Mouse (Mus musculus): ENCODE results near the gene Serac1. TPM values are rescaled to one million over a fixed set of nuclear protein-coding genes. Genes with fewer than 3 reads are reported as not detected.

Serac1 gene
- polyA plus RNA-seq (2015; fragmentation: Nextera tagmentation; extraction: Ambion mirVana), result 5.0 TPM in 2 replicates

DNA sequence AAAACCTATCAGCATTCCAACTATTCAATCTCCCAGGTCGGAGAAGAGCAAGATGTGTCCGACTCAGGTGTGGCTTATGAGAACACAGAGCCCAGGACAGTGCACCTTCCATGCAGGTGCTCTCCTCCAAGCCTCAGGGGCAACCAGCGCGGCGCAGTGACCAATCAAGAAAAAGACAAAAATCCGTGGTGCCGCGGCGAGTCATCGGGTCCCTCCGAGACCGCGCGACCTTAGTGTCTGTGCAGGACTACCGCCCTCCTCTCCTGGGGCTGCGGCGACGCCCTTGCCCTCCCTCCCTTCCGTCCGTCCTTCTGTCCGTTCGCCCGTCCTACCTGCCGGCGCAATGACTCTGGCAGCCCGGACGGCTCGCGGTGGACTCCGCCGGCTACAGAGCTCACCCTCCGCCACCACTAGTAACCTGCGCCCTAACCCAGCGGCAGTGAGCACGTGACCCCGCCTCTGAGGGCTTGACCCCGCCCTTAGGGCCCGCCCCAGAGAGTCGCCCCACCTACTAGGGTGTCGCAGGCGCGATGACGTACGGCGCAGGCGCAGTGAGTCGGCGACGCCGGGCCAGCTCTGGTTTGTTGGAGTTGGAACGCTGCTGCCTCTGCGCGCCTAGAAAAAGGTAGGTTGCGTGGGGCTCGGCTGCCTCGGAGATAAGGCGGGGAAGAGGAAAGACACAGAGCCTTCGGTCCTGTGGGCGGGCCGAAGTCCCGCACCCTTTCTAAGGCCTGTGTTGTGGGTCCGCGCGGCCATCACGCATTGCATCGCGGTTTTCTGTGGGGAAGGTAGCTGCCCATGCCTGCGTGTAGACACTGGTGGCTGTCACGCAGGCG is at the start of gene Serac1, which contains the start of gene Gtf2h5:
Gene Serac1, minus strand, starts transcription at position 455 of the 836 bp plus-strand sequence.
Gene Gtf2h5, plus strand, starts transcription at position 500 of the 836 bp plus-strand sequence.
- Histone ChIP-seq H3K27ac (peak within 1 kb of the TSS; percentile 88), H3K4me2 (peak within 1 kb of the TSS; percentile 87), H3K4me3 (peak within 1 kb of the TSS; percentile 95), H3K36me3 (peaks cover 3% of the 10 kb centered on the region; the same call in 1 of the 2 replicates), H3K9me3 (replicated peaks) (no peaks in the 10 kb centered on the region), H3K27me3 (no peaks in the 10 kb centered on the region), H3K4me1 (replicated peaks) (peaks cover 13% of the 10 kb centered on the region), H3K9ac (peak within 1 kb of the TSS; percentile 94)
- peak; percentile 99 for ATAC-seq (replicated peaks; ENCODE audit: insufficient number of reproducible peaks, insufficient read depth, low FRiP score, low read depth)
- under 1% methylated on average over 68 of the region's 70 CpGs for WGBS

DNA sequence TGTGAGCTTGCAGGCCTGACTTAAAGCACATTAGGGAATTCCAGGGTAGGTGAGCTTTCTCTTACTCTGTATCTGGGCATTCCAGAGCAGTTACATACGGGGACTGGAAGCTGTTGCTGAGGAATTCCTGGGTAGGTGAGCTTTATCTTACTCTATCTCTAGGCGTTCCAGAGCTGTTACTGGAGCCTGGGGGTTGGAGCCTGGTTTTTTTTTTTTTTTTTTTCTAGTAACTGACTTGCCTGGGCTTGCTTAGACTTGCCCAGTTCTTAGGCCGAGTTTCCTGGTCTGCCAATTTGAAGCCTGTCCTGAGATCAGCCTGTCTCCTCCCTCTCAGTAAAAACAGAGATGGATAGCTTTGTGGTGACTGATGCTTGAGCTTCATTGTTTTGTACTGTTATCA is 48.5 kb upstream of the Serac1 start:
- Histone ChIP-seq H3K9ac (no peak overlapping the region), H3K4me1 (replicated peaks) (peaks cover 10% of the 10 kb centered on the region; the same call in 1 of the 2 replicates), H3K9me3 (replicated peaks) (no peaks in the 10 kb centered on the region), H3K4me3 (no peak overlapping the region), H3K27ac (peak overlapping the region; percentile 18; the same call in 1 of the 2 replicates), H3K36me3 (peaks cover 4% of the 10 kb centered on the region; the same call in 1 of the 2 replicates), H3K27me3 (no peaks in the 10 kb centered on the region), H3K4me2 (no peak overlapping the region)
- ATAC-seq (replicated peaks; ENCODE audit: insufficient number of reproducible peaks, insufficient read depth, low FRiP score, low read depth), result no peak
- WGBS, result 20% methylated on average over 3 of the region's 3 CpGs

DNA sequence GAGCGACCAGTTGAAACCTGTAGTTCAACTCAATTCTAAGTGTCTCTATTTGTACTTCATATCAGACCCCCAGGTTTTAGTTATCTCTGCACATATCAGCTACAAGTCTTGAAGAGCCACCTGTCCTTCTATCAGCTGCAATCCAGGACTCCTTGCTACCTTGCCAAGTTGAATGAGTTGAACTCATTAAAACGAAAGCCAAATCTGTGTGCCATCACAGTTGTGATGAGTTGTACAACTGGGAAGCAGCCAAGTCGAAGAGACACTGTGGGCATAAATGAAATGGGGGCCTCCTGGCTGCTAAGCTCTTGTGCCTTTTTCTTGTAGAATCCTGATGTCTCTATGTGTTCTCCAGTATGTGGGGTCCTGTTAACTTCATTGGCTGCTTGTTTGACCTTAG is 45.9 kb upstream of the Serac1 start:
- H3K27ac ChIP-seq, result no peak overlapping the region
- no peaks in the 10 kb centered on the region for H3K27me3 ChIP-seq
- peaks cover 15% of the 10 kb centered on the region for H3K36me3 ChIP-seq
- H3K4me1 ChIP-seq (replicated peaks), result peaks cover 7% of the 10 kb centered on the region; the same call in 1 of the 2 replicates
- 89% methylated on average over 3 of the region's 3 CpGs for WGBS
- no peak overlapping the region for H3K4me2 ChIP-seq
- no peak overlapping the region for H3K9ac ChIP-seq
- no peak for ATAC-seq (replicated peaks; ENCODE audit: insufficient number of reproducible peaks, insufficient read depth, low FRiP score, low read depth)
- no peak overlapping the region for H3K4me3 ChIP-seq
- H3K9me3 ChIP-seq (replicated peaks), result no peaks in the 10 kb centered on the region

DNA sequence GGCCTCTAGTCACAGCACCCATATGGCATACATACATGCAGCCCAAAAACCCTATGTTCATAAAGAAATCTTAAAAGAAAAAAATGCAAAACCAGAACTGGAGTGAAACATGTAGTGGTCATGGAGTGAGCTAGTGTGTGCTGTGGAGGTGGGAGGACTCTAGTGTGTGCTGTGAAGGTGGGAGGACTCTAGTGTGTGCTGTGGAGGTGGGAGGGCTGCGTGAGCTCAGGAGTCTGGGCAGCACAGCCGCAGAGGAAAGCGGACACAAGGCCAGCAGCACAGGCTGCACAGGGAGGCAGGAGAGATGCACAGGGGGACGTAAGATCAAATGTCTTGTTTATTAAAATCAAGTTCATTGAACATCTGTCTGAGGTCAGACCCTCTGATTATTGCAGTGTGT is 44.2 kb upstream of the Serac1 start:
- H3K4me2 ChIP-seq, result no peak overlapping the region
- WGBS, result 92% methylated on average over 4 of the region's 4 CpGs
- peaks cover 7% of the 10 kb centered on the region; the same call in 1 of the 2 replicates for H3K4me1 ChIP-seq (replicated peaks)

DNA sequence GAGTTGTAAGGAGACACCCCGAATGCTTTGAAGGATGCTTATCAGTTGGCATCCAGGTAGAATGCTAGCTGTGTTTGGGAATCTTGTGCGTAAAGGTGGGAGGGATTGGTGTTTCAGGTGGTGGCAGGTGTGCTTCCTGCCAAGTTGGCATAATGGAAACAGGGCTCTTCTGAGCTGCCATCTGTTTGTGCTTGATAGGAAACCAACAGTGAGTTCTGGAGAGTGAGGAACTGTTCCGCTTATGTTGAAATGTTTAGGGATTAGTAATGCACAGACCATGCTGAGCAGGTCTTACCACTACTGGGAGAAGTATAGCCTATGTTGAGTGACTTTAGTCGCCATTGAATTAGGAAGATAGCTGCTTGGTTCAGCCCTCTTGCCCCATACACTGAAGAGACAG is 39.3 kb upstream of the Serac1 start:
- WGBS, result 90% methylated on average over 4 of the region's 4 CpGs
- no peak overlapping the region for H3K4me2 ChIP-seq

More for the DNA sequence above, 44.2 kb upstream of the Serac1 start:
- Histone ChIP-seq H3K36me3 (peaks cover 15% of the 10 kb centered on the region), H3K9me3 (replicated peaks) (no peaks in the 10 kb centered on the region), H3K4me3 (no peak overlapping the region), H3K9ac (no peak overlapping the region), H3K27me3 (no peaks in the 10 kb centered on the region), H3K27ac (no peak overlapping the region)
- ATAC-seq (replicated peaks; ENCODE audit: insufficient number of reproducible peaks, insufficient read depth, low FRiP score, low read depth), result no peak

DNA sequence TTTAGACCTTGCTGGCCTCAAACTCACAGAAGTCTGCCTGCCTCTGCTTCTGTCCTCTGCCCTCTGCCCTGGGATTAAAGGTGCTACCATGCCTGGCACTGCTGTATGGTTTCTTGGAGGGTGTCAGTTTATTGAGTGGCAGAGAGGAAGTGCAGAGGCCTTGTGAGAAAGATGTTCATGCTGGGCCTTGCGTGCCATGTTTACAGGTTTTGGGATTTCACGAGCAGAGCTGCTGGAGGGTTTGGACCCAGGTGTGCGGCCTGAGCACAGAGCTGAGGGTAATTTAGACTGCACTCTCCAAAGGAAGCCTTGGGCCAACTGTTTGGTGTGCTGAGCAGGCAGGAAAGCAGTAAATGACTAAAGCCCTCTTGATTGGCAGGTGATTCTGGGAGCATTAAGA is 38.4 kb upstream of the Serac1 start:
- no peak for ATAC-seq (replicated peaks; ENCODE audit: insufficient number of reproducible peaks, insufficient read depth, low FRiP score, low read depth)
- H3K27ac ChIP-seq, result no peak overlapping the region
- no peaks in the 10 kb centered on the region for H3K27me3 ChIP-seq
- no peak overlapping the region for H3K9ac ChIP-seq
- 84% methylated on average over 3 of the region's 3 CpGs for WGBS
- H3K4me1 ChIP-seq (replicated peaks), result peaks cover 7% of the 10 kb centered on the region; the same call in 1 of the 2 replicates
- peaks cover 11% of the 10 kb centered on the region for H3K36me3 ChIP-seq
- no peak overlapping the region for H3K4me3 ChIP-seq
- H3K4me2 ChIP-seq, result no peak overlapping the region
- H3K9me3 ChIP-seq (replicated peaks), result no peaks in the 10 kb centered on the region

More for the DNA sequence above, 39.3 kb upstream of the Serac1 start:
- peaks cover 12% of the 10 kb centered on the region for H3K36me3 ChIP-seq
- no peak overlapping the region for H3K27ac ChIP-seq
- H3K4me3 ChIP-seq, result no peak overlapping the region
- H3K9ac ChIP-seq, result no peak overlapping the region
- H3K9me3 ChIP-seq (replicated peaks), result no peaks in the 10 kb centered on the region
- no peak for ATAC-seq (replicated peaks; ENCODE audit: insufficient number of reproducible peaks, insufficient read depth, low FRiP score, low read depth)
- H3K27me3 ChIP-seq, result no peaks in the 10 kb centered on the region
- H3K4me1 ChIP-seq (replicated peaks), result peaks cover 7% of the 10 kb centered on the region; the same call in 1 of the 2 replicates

DNA sequence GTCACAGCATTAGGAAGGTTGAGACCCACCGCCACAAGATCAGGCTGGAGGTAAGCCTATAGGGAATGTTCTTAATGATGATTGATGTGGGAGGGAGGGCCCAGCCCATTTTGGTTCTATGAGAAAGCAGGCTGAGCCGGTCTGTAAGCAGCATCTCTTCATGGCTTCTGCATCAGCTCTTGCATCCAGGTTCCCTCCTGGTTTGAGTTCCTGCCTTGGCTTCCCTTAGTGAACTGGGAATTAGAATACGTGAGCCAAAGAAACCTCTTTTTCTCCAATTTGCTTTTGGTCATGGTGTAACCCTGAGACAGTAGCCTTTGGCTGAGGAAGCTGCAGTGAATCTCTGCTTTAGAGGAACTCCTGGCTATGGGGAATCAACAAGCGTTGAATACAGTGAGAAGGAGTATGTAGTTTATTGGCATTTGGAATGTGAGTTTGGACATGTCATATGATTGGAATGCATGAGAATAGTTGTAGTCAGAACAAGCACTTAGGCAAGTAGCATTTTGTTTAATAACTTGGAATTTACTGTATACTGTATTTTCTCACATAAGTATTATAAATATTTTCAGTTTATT is 37.7 kb upstream of the Serac1 start:
- 55% methylated on average over 4 of the region's 4 CpGs for WGBS
- Histone ChIP-seq H3K27ac (no peak overlapping the region), H3K9ac (no peak overlapping the region), H3K4me2 (no peak overlapping the region), H3K36me3 (peaks cover 4% of the 10 kb centered on the region), H3K9me3 (replicated peaks) (no peaks in the 10 kb centered on the region), H3K4me3 (no peak overlapping the region), H3K4me1 (replicated peaks) (peaks cover 7% of the 10 kb centered on the region; the same call in 1 of the 2 replicates), H3K27me3 (no peaks in the 10 kb centered on the region)
- no peak for ATAC-seq (replicated peaks; ENCODE audit: insufficient number of reproducible peaks, insufficient read depth, low FRiP score, low read depth)

DNA sequence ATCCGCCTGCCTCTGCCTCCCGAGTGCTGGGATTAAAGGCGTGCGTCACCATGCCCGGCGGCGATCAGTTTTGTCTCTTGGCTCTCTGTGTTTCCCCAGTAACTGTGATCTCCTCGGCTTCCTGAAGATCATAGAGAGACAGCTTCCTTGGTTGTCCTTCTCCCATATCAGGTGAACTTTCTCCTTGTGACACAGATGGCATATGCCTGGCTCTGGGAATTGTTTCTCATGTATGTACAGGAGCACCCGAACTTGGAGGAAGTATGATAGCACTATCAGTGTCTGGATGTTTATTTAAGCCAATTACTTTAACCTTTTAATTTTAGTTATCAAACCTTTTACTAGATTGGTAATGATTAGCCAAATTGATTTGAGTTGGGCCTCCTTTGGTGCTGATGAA is 35.5 kb upstream of the Serac1 start:
- Histone ChIP-seq H3K27ac (no peak overlapping the region), H3K4me2 (no peak overlapping the region), H3K36me3 (no peaks in the 10 kb centered on the region), H3K27me3 (no peaks in the 10 kb centered on the region), H3K9ac (no peak overlapping the region), H3K4me3 (no peak overlapping the region), H3K4me1 (replicated peaks) (peaks cover 7% of the 10 kb centered on the region; the same call in 1 of the 2 replicates), H3K9me3 (replicated peaks) (no peaks in the 10 kb centered on the region)
- WGBS, result 86% methylated on average over 9 of the region's 9 CpGs
- no peak for ATAC-seq (replicated peaks; ENCODE audit: insufficient number of reproducible peaks, insufficient read depth, low FRiP score, low read depth)

DNA sequence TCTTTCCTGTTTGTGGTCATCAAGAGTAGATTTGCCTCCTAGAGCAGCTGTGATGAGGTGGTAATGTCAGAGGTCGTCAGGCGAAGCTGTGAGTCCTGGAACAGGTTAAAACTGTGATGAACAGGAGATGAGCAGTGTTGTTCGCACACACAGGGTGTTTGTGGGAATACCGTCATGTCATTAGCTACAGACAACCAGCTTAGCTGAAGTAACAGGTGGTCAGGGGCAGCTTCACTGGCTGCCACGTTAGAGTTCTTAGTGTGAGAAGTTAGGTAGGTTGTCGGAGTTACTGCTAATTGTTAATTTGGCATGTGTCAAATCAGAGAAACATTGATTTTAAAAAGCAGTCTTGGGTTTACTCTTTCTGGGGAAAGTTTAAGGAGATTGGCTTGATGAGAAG is 34.1 kb upstream of the Serac1 start:
- Histone ChIP-seq H3K4me3 (no peak overlapping the region), H3K4me1 (replicated peaks) (peaks cover 11% of the 10 kb centered on the region), H3K27ac (no peak overlapping the region), H3K36me3 (no peaks in the 10 kb centered on the region), H3K4me2 (no peak overlapping the region), H3K27me3 (no peaks in the 10 kb centered on the region), H3K9ac (no peak overlapping the region), H3K9me3 (replicated peaks) (no peaks in the 10 kb centered on the region)
- ATAC-seq (replicated peaks; ENCODE audit: insufficient number of reproducible peaks, insufficient read depth, low FRiP score, low read depth), result no peak
- WGBS, result 80% methylated on average over 6 of the region's 6 CpGs

DNA sequence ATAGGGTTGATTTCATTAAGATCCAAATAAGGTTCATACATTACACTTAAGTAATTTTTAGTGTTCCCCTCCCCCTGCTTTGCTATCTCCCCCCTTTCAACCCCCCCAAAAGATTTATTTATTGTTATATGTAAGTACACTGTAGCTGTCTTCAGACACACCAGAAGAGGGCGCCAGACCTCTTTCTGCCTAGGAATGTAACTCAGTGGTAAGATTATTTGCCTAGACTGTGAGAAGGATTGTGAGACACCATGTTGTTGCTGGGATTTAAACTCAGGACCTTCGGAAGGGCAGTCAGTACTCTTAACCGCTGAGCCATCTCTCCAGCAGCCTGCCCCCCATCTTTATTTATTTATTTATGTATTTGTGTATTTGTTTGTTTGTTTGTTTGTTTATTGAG is 31.4 kb upstream of the Serac1 start:
- Histone ChIP-seq H3K4me1 (replicated peaks) (peaks cover 15% of the 10 kb centered on the region), H3K27ac (no peak overlapping the region)
- 77% methylated on average over 3 of the region's 3 CpGs for WGBS

DNA sequence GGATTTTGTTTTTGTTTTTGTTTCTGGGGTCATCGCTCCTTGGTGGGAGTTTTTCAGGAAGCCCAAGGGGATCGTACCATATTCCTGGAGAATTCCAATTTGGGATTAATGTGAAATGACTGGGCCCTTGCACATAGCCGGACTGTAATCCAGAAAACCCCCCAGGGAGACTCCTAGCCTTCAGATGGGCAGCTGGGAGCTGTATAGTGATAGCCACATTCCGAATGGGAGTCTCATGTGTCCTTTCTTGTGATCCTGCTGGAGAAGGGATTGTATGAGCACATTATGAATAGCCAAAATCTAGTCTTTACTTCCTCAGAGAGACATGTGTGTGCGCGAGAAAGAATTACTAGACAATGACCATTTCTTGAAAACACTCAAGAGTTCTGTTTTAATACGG is 28.6 kb upstream of the Serac1 start:
- 52% methylated on average over 7 of the region's 7 CpGs for WGBS
- Histone ChIP-seq H3K27ac (no peak overlapping the region), H3K27me3 (no peaks in the 10 kb centered on the region; the same call in 1 of the 2 replicates), H3K9ac (peak overlapping the region; percentile 80; the same call in 1 of the 2 replicates), H3K36me3 (no peaks in the 10 kb centered on the region), H3K4me1 (replicated peaks) (peaks cover 15% of the 10 kb centered on the region), H3K4me2 (peak overlapping the region; percentile 74), H3K4me3 (peak overlapping the region; percentile 65), H3K9me3 (replicated peaks) (no peaks in the 10 kb centered on the region)
- ATAC-seq (replicated peaks; ENCODE audit: insufficient number of reproducible peaks, insufficient read depth, low FRiP score, low read depth), result no peak

More for the DNA sequence above, 31.4 kb upstream of the Serac1 start:
- no peaks in the 10 kb centered on the region for H3K36me3 ChIP-seq
- no peak overlapping the region for H3K9ac ChIP-seq
- no peak overlapping the region for H3K4me2 ChIP-seq
- H3K9me3 ChIP-seq (replicated peaks), result no peaks in the 10 kb centered on the region
- ATAC-seq (replicated peaks; ENCODE audit: insufficient number of reproducible peaks, insufficient read depth, low FRiP score, low read depth), result no peak
- H3K27me3 ChIP-seq, result no peaks in the 10 kb centered on the region
- no peak overlapping the region for H3K4me3 ChIP-seq

Data from heart, embryonic 15.5 days (tissue).